Mouse (Mus musculus) liver, postnatal 0 days (tissue): ENCODE data around the gene Ntf5.

Experiments used
- CTCF ChIP-seq: sonication (generic); IDR thresholded peaks from 2 replicates; pipeline ENCODE4 v1.5.1; 2016; ENCODE audit warnings: antibody characterized with exemption, low read depth
- EP300 ChIP-seq: IDR thresholded peaks from 2 replicates; pipeline ENCODE4 v1.6.1; 2016; ENCODE audit warnings: antibody characterized with exemption, low read depth, mild to moderate bottlenecking

DNA sequence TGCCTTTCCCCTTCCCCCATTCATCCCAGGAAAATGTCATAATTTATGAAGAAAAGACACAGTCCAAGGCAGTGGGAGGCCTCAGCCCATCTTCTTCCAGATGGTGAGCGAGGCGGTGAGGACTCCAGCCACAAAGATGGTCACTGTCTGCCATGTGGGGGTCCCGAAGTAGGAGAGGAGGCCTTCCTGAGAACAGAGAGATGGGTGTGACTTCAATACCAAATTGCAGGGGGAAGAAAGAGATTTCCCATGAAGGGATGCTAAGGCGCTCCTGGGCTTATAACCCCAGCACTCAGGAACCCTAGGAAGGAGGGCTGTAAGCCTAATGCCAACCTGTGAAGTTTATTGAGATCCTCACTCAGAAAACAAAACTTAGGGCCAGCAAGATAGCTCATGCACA is 48.3 kb downstream of the Ntf5 start:
- TF ChIP-seq CTCF = no peak
- TF ChIP-seq EP300 = no peak
